Mouse (Mus musculus) heart, postnatal 0 days (tissue): ENCODE data around the gene Ly9. TPM values are rescaled to one million over a fixed set of nuclear protein-coding genes. Genes with fewer than 3 reads are reported as not detected.

Experiments
- ATAC-seq: fragments of 200-750 bp; cut with Nextera tagmentation; 2 replicates; pipeline ENCODE4 v1.8.0; 2017; ENCODE audit warnings: low read depth, moderate number of reproducible peaks, moderate library complexity; ENCODE audit not compliant: insufficient read depth
- DNase-seq: peaks from one replicate; pipeline ENCODE4 v3.0.0-alpha.2; 2016; ENCODE audit warnings: low spot score
- H3K27ac ChIP-seq: fragments of 300-500 bp; sonication (generic); 2 replicates; pipeline ENCODE4 v1.5.1; 2014; ENCODE audit warnings: low read depth, mild to moderate bottlenecking
- H3K27me3 ChIP-seq: fragments of 300-500 bp; sonication (generic); 2 replicates; pipeline ENCODE4 v1.6.1; 2014; ENCODE audit warnings: low read length, mixed read lengths; ENCODE audit not compliant: control insufficient read depth, insufficient read depth
- H3K36me3 ChIP-seq: fragments of 300-500 bp; sonication (generic); replicated peaks from 2 replicates; pipeline ENCODE4 v1.6.1; 2014; ENCODE audit warnings: low read length, mixed read lengths; ENCODE audit not compliant: control insufficient read depth, insufficient read depth
- H3K4me1 ChIP-seq: fragments of 300-500 bp; sonication (generic); 2 replicates; pipeline ENCODE4 v1.6.1; 2014; ENCODE audit warnings: antibody characterized with exemption; ENCODE audit not compliant: control insufficient read depth, insufficient read depth
- H3K4me2 ChIP-seq: fragments of 300-500 bp; sonication (generic); 2 replicates; pipeline ENCODE4 v1.6.1; 2014; ENCODE audit warnings: low read depth, mild to moderate bottlenecking, low read length, moderate library complexity
- H3K4me3 ChIP-seq: fragments of 300-500 bp; sonication (generic); 2 replicates; pipeline ENCODE4 v1.5.1; 2014; ENCODE audit warnings: low read depth, low read length
- H3K9ac ChIP-seq: fragments of 300-500 bp; sonication (generic); replicated peaks from 2 replicates; pipeline ENCODE4 v1.6.1; 2014; ENCODE audit warnings: low read depth, low read length, mixed read lengths
- H3K9me3 ChIP-seq: fragments of 300-500 bp; sonication (generic); replicated peaks from 2 replicates; pipeline ENCODE4 v1.6.1; 2016; ENCODE audit warnings: low read length; ENCODE audit not compliant: control insufficient read depth
- CTCF ChIP-seq: IDR thresholded peaks from 2 replicates; pipeline ENCODE4 v1.5.1; 2016; ENCODE audit warnings: antibody characterized with exemption, control low read depth, low read depth
- EP300 ChIP-seq: IDR thresholded peaks from 2 replicates; pipeline ENCODE4 v1.6.1; 2016; ENCODE audit warnings: antibody characterized with exemption, low read depth
- WGBS: fragments of 180-500 bp; shearing (Covaris S2); extraction: QIAGEN DNeasy Blood & Tissue Kit; methylation state at CpG from one replicate; pipeline ENCODE4 v1.1.7; 2014; 5-methylcytosine and 5-hydroxymethylcytosine counted together
- polyA plus RNA-seq: library from polyadenylated mRNA; unstranded; fragments of >200 nt; fragmentation: Nextera tagmentation; extraction: Ambion mirVana; gene quantifications from 2 replicates; pipeline ENCODE4 v1.2.1, GENCODE M21; 2015
- total RNA-seq: library from RNA; depleted of rRNA; stranded (reverse); fragments of >200 nt; gene quantifications from 2 replicates; pipeline ENCODE4 v1.2.3, GENCODE M21; 2014; ENCODE audit warnings: low replicate concordance

Gene Ly9
- total and polyA plus RNA-seq, 2 experiments from 2014 or later = 0.18 to 0.31 TPM

GRCm38 (mm10) chr1:171616881-171617515, 9.8 kb upstream of the Ly9 start:
- ATAC-seq (no peak), DNase-seq (no peak)
- Histone ChIP-seq H3K36me3 (no peaks in the 10 kb centered on the region), H3K27ac (no peak overlapping the region), H3K4me3 (no peak overlapping the region), H3K4me1 (no peaks in the 10 kb centered on the region), H3K4me2 (no peak overlapping the region), H3K9me3 (no peaks in the 10 kb centered on the region), H3K27me3 (no peaks in the 10 kb centered on the region), H3K9ac (no peak overlapping the region)
- 62% methylated on average over 11 of the region's 11 CpGs for WGBS
- no peak for TF ChIP-seq EP300

GRCm38 (mm10) chr1:171613962-171614361, 6.8 kb upstream of the Ly9 start:
- no peaks in the 10 kb centered on the region for H3K36me3 ChIP-seq
- DNase-seq (no peak), ATAC-seq (no peak)
- 21% methylated on average over 2 of the region's 2 CpGs for WGBS
- no peaks in the 10 kb centered on the region for H3K9me3 ChIP-seq
- H3K4me1 ChIP-seq = no peaks in the 10 kb centered on the region
- no peak overlapping the region for H3K4me2 ChIP-seq
- no peak overlapping the region for H3K9ac ChIP-seq
- H3K27me3 ChIP-seq = no peaks in the 10 kb centered on the region
- no peak overlapping the region for H3K4me3 ChIP-seq
- H3K27ac ChIP-seq = no peak overlapping the region
- TF ChIP-seq EP300 (no peak), CTCF (peak; percentile 46)

- no peak for ATAC-seq
- 48% methylated on average over 1 of the region's 1 CpGs for WGBS
- Histone ChIP-seq H3K9me3 (no peaks in the 10 kb centered on the region), H3K27ac (no peak overlapping the region), H3K27me3 (no peaks in the 10 kb centered on the region), H3K4me2 (no peak overlapping the region), H3K9ac (no peak overlapping the region), H3K36me3 (no peaks in the 10 kb centered on the region), H3K4me1 (no peaks in the 10 kb centered on the region), H3K4me3 (no peak overlapping the region)
- no peak for DNase-seq
- TF ChIP-seq CTCF (peak; percentile 14; the same call in 1 of the 2 replicates), EP300 (no peak)
Measured at GRCm38 (mm10) chr1:171610781-171611180, 3.6 kb upstream of the Ly9 start.

DNA sequence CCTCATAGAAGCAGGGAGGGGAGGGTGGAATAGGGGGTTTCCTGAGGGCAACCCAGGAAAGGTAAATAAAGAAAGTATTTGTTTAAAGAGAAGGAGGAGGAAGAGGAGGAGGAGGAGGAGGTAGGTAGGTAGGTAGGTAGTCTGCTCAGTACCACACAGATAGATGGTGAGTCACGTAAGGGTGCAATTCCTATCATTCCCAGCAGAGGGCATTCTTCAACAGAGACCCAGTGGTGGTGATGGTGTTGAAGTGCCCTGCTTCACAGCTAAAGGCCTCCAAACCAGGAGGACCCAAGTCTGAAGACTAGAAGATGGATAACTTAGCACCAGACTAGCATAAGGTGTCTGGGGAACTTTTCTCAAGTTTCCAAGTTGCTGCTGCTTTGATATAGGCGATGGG, 2.8 kb upstream of the Ly9 start:
- TF ChIP-seq EP300 = no peak
- TF ChIP-seq CTCF = peak; percentile 34
- 89% methylated on average over 2 of the region's 2 CpGs for WGBS
- Histone ChIP-seq H3K9ac (no peak overlapping the region), H3K4me1 (no peaks in the 10 kb centered on the region), H3K27ac (no peak overlapping the region), H3K9me3 (no peaks in the 10 kb centered on the region), H3K27me3 (no peaks in the 10 kb centered on the region), H3K36me3 (no peaks in the 10 kb centered on the region), H3K4me3 (no peak overlapping the region), H3K4me2 (no peak overlapping the region)
- no peak for DNase-seq
- no peak for ATAC-seq

GRCm38 (mm10) chr1:171606656-171607055, 554 bp downstream of the Ly9 start:
- H3K36me3 ChIP-seq = no peaks in the 10 kb centered on the region
- no peaks in the 10 kb centered on the region for H3K9me3 ChIP-seq
- H3K4me3 ChIP-seq = no peak overlapping the region; the same call in 1 of the 2 replicates
- no peak overlapping the region; the same call in 1 of the 2 replicates for H3K4me2 ChIP-seq
- no peak overlapping the region for H3K27ac ChIP-seq
- 54% methylated on average over 3 of the region's 3 CpGs for WGBS
- TF ChIP-seq CTCF (no peak), EP300 (no peak)
- DNase-seq (no peak), ATAC-seq (no peak)
- H3K9ac ChIP-seq = no peak overlapping the region
- H3K4me1 ChIP-seq = no peaks in the 10 kb centered on the region
- H3K27me3 ChIP-seq = no peaks in the 10 kb centered on the region

DNA sequence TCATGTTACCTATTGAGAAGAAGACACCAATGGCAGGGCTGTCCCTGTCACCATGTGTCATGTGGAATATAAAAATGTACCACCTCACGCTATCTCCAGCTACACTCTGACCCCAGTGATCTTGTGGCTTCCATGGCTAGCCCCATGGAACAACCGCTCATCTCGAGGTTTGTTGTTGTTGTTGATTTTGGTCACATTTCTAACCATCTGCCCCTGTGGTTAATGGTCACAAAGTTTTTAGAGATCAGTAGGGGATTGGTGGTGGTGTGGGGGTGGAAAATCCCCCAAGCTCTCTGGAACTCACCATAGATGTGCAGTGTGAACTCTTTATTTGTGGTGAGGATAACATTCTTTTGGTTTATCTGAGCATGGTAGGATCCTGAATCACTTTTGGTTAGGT, 2.5 kb downstream of the Ly9 start:
- no peak overlapping the region for H3K9ac ChIP-seq
- no peaks in the 10 kb centered on the region for H3K36me3 ChIP-seq
- no peak for ATAC-seq
- DNase-seq = no peak
- H3K9me3 ChIP-seq = no peaks in the 10 kb centered on the region
- no peaks in the 10 kb centered on the region for H3K4me1 ChIP-seq
- 67% methylated on average over 3 of the region's 3 CpGs for WGBS
- H3K27ac ChIP-seq = no peak overlapping the region
- H3K4me2 ChIP-seq = no peak overlapping the region
- TF ChIP-seq EP300 (no peak), CTCF (no peak)
- H3K4me3 ChIP-seq = no peak overlapping the region
- no peaks in the 10 kb centered on the region for H3K27me3 ChIP-seq
